9 mouse cellular contexts compared by ENCODE assay signal in the genomic region with DNA sequence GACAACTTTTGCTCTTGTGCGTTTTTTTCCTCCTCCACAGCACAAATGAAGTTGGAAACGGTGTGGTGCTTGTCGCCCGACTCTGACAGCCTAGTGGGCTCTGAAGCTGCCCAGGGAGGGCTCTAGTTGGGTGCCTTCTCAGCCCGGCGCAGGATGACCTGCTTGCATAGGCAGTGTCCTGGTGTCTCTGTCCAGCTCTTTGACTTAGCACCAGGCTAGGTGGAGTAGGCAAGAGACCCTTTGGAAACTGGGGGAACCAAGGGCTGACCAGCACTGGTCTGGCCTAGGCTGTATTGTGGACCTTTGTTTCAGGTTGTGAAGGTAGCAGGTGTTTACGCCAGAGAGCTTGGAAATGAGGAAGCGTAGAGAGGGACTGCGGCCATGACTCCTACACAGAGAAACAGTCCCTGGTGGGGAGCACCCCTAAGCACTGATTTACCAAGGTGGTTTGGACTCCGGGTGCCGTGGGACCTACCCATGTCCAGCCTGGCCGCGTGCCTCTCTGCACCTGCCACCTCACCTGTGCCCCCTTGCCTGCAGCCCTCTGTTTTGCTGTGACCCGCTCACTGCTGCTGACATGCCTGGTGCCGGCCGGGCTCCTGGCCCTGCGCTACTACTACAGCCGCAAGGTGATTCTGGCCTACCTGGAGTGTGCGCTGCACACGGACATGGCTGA. TPM values are rescaled to one million over a fixed set of nuclear protein-coding genes. Genes with fewer than 3 reads are reported as not detected.
DNase-seq lines count a peak whose midpoint lies in the region; ATAC-seq lines count a peak whose summit lies in the region.
"Had no signal": no experiment of that assay in that cellular context is flagged by ENCODE, and none has a peak within 500 bp of the region (broad histone marks: within the 10 kb centered on the region; RNA-seq: fewer than 3 reads in every experiment).

No protein-coding gene starts in this region.

- 75% methylated on average over 20 of the region's 20 CpGs for WGBS in kidney, embryonic 14.5 days
- 72% methylated on average over 20 of the region's 20 CpGs for WGBS in forebrain, embryonic 15.5 days
- 71% methylated on average over 20 of the region's 20 CpGs for WGBS in midbrain, embryonic 12.5 days

- H3K36me3 ChIP-seq in kidney, embryonic 14.5 days (ENCODE audit: control insufficient read depth, insufficient read depth, low read length), result no peaks in the 10 kb centered on the region
- peaks cover 7% of the 10 kb centered on the region; the same call in 1 of the 2 replicates for H3K36me3 ChIP-seq in forebrain, embryonic 15.5 days
- peaks cover 17% of the 10 kb centered on the region for H3K36me3 ChIP-seq in midbrain, embryonic 12.5 days

- no peak for DNase-seq in kidney, postnatal 36 days
- peak; percentile 31 to 49 for DNase-seq in cerebellum, adult 18-20 months
- DNase-seq in right cerebral cortex, postnatal 10 days (ENCODE audit: low spot score in 2 of 2), result no peak
- DNase-seq in adrenal gland, postnatal 25 days, result no peak
- DNase-seq in kidney, adult 18-20 months, result no peak
- DNase-seq: spleen, adult 18-20 months had no signal

- no peak for ATAC-seq in kidney, embryonic 14.5 days (ENCODE audit: low FRiP score, low TSS enrichment)
- ATAC-seq in forebrain, embryonic 15.5 days (replicated peaks), result no peak
- ATAC-seq in midbrain, embryonic 12.5 days (ENCODE audit: low FRiP score, low read depth), result no peak

- H3K4me1 ChIP-seq in kidney, embryonic 14.5 days (ENCODE audit: control insufficient read depth, insufficient read depth, low read length), result peaks cover 10% of the 10 kb centered on the region
- H3K4me1 ChIP-seq in forebrain, embryonic 15.5 days, result peaks cover 47% of the 10 kb centered on the region
- H3K4me1 ChIP-seq in midbrain, embryonic 12.5 days, result peaks cover 37% of the 10 kb centered on the region

- peak overlapping the region; percentile 62 for H3K4me3 ChIP-seq in kidney, embryonic 14.5 days (ENCODE audit: low read length)
- peak overlapping the region; percentile 89 for H3K4me3 ChIP-seq in forebrain, embryonic 15.5 days
- H3K4me3 ChIP-seq in midbrain, embryonic 12.5 days, result peak overlapping the region; percentile 73

- peak overlapping the region; percentile 25 for H3K9ac ChIP-seq in kidney, embryonic 14.5 days (ENCODE audit: low read depth, low read length)
- H3K9ac ChIP-seq in forebrain, embryonic 15.5 days (replicated peaks), result peak overlapping the region; percentile 91
- peak overlapping the region; percentile 84 for H3K9ac ChIP-seq in midbrain, embryonic 12.5 days (replicated peaks)

- H3K4me2 ChIP-seq in kidney, embryonic 14.5 days (replicated peaks; ENCODE audit: low read depth, low read length), result peak overlapping the region; percentile 98
- peak overlapping the region; percentile 79 for H3K4me2 ChIP-seq in forebrain, embryonic 15.5 days (replicated peaks)
- peak overlapping the region; percentile 88 for H3K4me2 ChIP-seq in midbrain, embryonic 12.5 days (replicated peaks)

- no peak overlapping the region for H3K27ac ChIP-seq in kidney, embryonic 14.5 days (ENCODE audit: low read depth, low read length)
- H3K27ac ChIP-seq in forebrain, embryonic 15.5 days (replicated peaks), result no peak overlapping the region
- no peak overlapping the region for H3K27ac ChIP-seq in midbrain, embryonic 12.5 days (replicated peaks)

- H3K27me3 ChIP-seq in kidney, embryonic 14.5 days (ENCODE audit: control insufficient read depth, insufficient read depth, low read length), result peaks cover 54% of the 10 kb centered on the region
- H3K27me3 ChIP-seq in forebrain, embryonic 15.5 days, result no peaks in the 10 kb centered on the region
- peaks cover 30% of the 10 kb centered on the region for H3K27me3 ChIP-seq in midbrain, embryonic 12.5 days

- peaks cover 2% of the 10 kb centered on the region; the same call in 1 of the 2 replicates for H3K9me3 ChIP-seq in kidney, embryonic 14.5 days (ENCODE audit: control insufficient read depth, low read length)
- no peaks in the 10 kb centered on the region for H3K9me3 ChIP-seq in forebrain, embryonic 15.5 days
- H3K9me3 ChIP-seq in midbrain, embryonic 12.5 days, result no peaks in the 10 kb centered on the region

RNA-seq across cellular contexts. Expression of a gene that starts 2.2 kb away (rescaled TPM):
- 0.18 and 0.31 TPM in 2 replicates for polyA plus RNA-seq in kidney, embryonic 14.5 days (2014; fragmentation: Nextera tagmentation; extraction: Ambion mirVana)
- polyA plus RNA-seq in forebrain, embryonic 15.5 days (2015; fragmentation: Nextera tagmentation; extraction: Ambion mirVana), result 4.0 and 4.8 TPM in 2 replicates
- polyA plus RNA-seq in midbrain, embryonic 12.5 days (2016; fragmentation: Nextera tagmentation; extraction: Ambion mirVana), result 2.7 and 3.0 TPM in 2 replicates
- 13.2 and 14.1 TPM in 2 replicates for total RNA-seq in adrenal gland, postnatal 25 days (2021)

RNA-seq across cellular contexts. Expression of a gene that starts 14.7 kb away (rescaled TPM):
- 79.8 and 124 TPM in 2 replicates for polyA plus RNA-seq in kidney, embryonic 14.5 days (2014; fragmentation: Nextera tagmentation; extraction: Ambion mirVana)
- polyA plus RNA-seq in forebrain, embryonic 15.5 days (2015; fragmentation: Nextera tagmentation; extraction: Ambion mirVana), result 544 and 580 TPM in 2 replicates
- 396 and 400 TPM in 2 replicates for polyA plus RNA-seq in midbrain, embryonic 12.5 days (2016; fragmentation: Nextera tagmentation; extraction: Ambion mirVana)
- total RNA-seq in adrenal gland, postnatal 25 days (2021), result 7.8 and 21.8 TPM in 2 replicates

Comparison
In these comparisons a context has a peak if more than half of its experiments do, and no peak if none do; other contexts are left out.
1. H3K9ac ChIP-seq: peak in every context shown above with its lines; median percentile 91 in forebrain, embryonic 15.5 days; 84 in midbrain, embryonic 12.5 days; 25 in kidney, embryonic 14.5 days.
2. DNase-seq: peak in cerebellum, adult 18-20 months (2 of 2); none in kidney, postnatal 36 days (0 of 2), right cerebral cortex, postnatal 10 days (0 of 2), adrenal gland, postnatal 25 days (single experiment) and kidney, adult 18-20 months (single experiment).
3. Peak in every context shown above with its lines, with median percentiles within 50 percentile points of each other: H3K4me2 ChIP-seq and H3K4me3 ChIP-seq.